Mouse (Mus musculus): Measurements from ENCODE around the gene Rnf212b. TPM values are rescaled to one million over a fixed set of nuclear protein-coding genes. Genes with fewer than 3 reads are reported as not detected.

Rnf212b gene
- polyA plus RNA-seq, 1 experiment from 2014 or later, result not detected

DNA sequence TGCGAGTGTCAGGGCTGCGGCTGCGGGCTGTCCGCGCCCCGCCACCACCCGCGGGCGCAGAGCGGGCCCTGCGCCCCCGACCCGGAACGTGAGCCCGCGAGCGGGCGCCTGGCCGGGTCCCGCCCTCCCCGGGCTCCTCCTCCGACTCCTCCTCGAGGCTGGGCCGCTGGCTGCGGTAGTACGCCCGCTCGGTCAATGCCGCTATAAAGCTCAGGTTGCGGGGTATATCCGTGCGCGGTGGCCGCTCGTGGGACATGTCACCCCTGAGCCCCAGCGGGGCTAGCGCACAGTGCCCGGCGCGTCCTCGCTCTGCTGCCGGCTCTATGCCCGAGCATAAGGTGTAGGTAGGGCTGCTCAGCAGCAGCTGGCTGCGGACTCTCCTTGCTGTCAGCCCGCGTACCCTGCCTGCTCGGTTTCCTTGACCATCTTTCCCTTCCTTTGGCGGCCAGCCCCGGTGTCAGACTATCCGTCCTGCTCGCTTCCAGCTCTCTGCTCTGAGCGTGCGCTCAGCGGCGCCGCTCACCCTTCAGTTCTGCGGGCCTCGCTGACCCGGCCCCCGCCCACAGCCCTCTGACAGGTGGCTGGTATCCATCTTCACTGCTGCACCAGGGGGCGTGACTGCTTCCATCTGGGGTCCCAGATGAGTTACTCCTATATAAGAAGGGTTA is 63.2 kb downstream of the Rnf212b start, which contains the start of gene Ppp1r3e:
Ppp1r3e (minus strand) TSS at position 503 of the 668 bp plus-strand sequence.
- H3K27ac ChIP-seq (replicated peaks), result peak within 1 kb of the TSS; percentile 97
- no peaks in the 10 kb centered on the region for H3K27me3 ChIP-seq
- under 1% methylated on average over 47 of the region's 61 CpGs for WGBS
- peaks cover 20% of the 10 kb centered on the region for H3K4me1 ChIP-seq (replicated peaks)
- peak; percentile 85 for ATAC-seq (ENCODE audit: low FRiP score, low read depth)
- peak within 1 kb of the TSS; percentile 96 for H3K9ac ChIP-seq
- peak within 1 kb of the TSS; percentile 81 for H3K4me3 ChIP-seq
- no peaks in the 10 kb centered on the region for H3K9me3 ChIP-seq
- no peaks in the 10 kb centered on the region for H3K36me3 ChIP-seq
- peak within 1 kb of the TSS; percentile 97 for H3K4me2 ChIP-seq

DNA sequence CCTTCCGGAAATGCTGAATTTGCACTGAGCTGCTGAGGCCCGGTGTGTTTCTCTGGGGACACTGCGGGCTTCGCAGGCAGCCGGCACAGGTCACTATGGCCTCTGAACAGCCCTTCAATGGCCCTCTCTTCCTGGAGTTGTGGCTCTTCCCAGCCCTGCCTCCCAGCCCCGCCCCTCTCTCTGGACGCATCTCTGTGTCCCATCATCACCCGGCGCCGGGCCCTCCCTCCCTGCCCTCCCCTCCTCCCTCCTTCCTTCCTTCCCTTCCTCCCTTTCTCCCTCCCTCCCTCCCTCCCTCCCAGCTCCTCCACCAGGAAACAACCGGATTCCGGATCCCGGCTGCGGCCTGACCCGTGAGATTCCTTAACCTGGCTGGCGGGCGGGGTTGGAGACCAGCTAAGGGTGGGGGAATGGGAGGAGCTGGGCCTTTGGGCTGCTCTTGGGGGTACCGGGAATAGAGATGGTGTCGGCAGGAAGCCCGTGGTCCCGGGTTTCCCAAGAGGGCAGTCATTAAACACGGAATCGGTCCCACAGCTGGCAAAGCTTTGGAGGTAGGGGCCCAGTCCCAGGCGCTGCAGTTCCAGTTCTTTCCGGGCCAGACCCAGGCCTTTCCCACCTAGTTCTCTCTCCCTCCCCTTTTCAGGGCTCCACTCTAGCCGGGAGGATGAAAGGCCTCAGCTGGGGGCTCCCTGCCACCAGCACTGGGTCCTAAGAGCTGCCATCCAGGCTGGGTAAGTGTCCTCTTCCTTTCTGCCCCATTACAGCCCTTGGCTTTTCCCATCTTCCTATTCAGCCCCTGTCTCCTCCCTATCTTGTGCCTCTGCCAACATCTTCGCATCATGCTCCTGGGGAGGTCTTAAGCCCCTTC is 69.4 kb downstream of the Rnf212b start, which contains the start of the genes Bcl2l2 and Gm20521:
Bcl2l2 (plus strand) TSS at position 224 of the 868 bp plus-strand sequence.
Gm20521 (plus strand) TSS at position 288 of the 868 bp plus-strand sequence.
- Histone ChIP-seq H3K36me3 (0 out of 2 replicates have a peak, but pooled peaks cover 5% of the 10 kb centered on the region), H3K4me2 (peak within 1 kb of the TSS; percentile 63), H3K9me3 (no peaks in the 10 kb centered on the region), H3K27ac (replicated peaks) (peak within 1 kb of the TSS; percentile 79), H3K27me3 (no peaks in the 10 kb centered on the region), H3K4me3 (peak within 1 kb of the TSS; percentile 57), H3K9ac (peak within 1 kb of the TSS; percentile 73), H3K4me1 (replicated peaks) (peaks cover 30% of the 10 kb centered on the region)
- 0% methylated on average over 27 of the region's 27 CpGs for WGBS
- peak; percentile 88 for ATAC-seq (ENCODE audit: low FRiP score, low read depth)

DNA sequence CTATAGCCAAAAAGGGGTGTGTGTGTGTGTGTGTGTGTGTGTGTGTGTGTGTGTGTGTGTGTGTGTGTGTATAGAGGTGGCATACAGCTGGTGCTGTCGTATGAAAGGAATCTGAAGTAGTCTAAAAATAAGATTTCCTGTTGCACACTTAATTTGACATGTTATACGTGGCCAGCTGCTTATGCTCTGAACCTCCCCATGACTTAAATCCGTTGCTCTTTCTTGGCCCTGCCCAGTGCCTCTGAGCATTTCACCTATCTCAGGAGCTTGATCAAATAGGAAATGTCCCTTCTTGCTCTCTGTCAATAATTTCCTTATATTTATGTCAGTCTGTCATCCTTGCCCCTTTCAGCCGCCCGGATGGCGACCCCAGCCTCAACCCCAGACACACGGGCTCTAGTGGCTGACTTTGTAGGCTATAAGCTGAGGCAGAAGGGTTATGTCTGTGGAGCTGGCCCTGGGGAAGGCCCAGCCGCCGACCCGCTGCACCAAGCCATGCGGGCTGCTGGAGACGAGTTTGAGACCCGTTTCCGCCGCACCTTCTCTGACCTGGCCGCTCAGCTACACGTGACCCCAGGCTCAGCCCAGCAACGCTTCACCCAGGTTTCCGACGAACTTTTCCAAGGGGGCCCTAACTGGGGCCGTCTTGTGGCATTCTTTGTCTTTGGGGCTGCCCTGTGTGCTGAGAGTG is 70.2 kb downstream of the Rnf212b start:
- Histone ChIP-seq H3K36me3 (0 out of 2 replicates have a peak, but pooled peaks cover 5% of the 10 kb centered on the region), H3K4me1 (replicated peaks) (peaks cover 30% of the 10 kb centered on the region), H3K9ac (peak overlapping the region; percentile 73), H3K4me3 (peak overlapping the region; percentile 57), H3K9me3 (no peaks in the 10 kb centered on the region), H3K27me3 (no peaks in the 10 kb centered on the region), H3K4me2 (peak overlapping the region; percentile 63), H3K27ac (replicated peaks) (peak overlapping the region; percentile 79)
- 32% methylated on average over 21 of the region's 21 CpGs for WGBS
- ATAC-seq (ENCODE audit: low FRiP score, low read depth), result 0 out of 2 replicates have a peak, but pooled peaks have one; percentile 1

DNA sequence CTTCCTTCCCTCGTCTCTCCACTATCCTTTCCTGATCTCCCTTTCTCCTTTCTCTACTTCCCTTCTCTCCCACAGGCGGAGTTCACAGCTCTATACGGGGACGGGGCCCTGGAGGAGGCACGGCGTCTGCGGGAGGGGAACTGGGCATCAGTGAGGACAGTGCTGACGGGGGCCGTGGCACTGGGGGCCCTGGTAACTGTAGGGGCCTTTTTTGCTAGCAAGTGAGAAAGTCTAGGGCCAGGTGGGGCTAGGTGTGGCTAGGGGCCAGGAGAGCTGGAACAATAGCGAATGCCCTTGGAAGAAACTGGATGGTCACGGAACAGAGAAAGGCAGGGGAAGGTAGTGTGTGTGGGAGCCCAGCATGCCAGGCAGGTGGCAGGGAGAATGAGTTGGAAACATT is 71.4 kb downstream of the Rnf212b start:
- Histone ChIP-seq H3K4me3 (0 out of 2 replicates have a peak overlapping the region, but pooled peaks have one; percentile 57), H3K27ac (replicated peaks) (no peak overlapping the region), H3K9me3 (no peaks in the 10 kb centered on the region), H3K36me3 (0 out of 2 replicates have a peak, but pooled peaks cover 5% of the 10 kb centered on the region), H3K9ac (peak overlapping the region; percentile 73), H3K4me2 (peak overlapping the region; percentile 63; the same call in 1 of the 2 replicates), H3K4me1 (replicated peaks) (peaks cover 30% of the 10 kb centered on the region), H3K27me3 (no peaks in the 10 kb centered on the region)
- WGBS, result 89% methylated on average over 11 of the region's 11 CpGs
- ATAC-seq (ENCODE audit: low FRiP score, low read depth), result no peak

DNA sequence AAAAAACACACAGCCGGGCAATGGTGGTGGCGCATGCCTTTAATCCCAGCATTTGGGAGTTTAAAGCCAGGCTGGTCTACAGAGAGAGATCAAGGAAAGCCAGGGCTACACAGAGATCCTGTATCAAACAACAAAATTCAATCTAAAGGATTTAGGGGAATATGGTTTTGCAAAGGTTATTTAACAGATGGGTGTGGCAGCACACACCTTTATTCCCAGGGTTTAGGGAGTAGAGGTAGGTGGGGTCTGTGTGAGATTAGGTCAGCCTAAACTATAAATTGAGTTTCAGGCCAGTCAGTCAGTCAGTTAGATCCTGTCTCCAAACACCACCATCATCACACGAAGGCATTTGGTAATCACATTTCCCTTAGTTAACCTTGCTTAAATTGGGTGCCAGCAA is 78.3 kb downstream of the Rnf212b start, which contains the start of gene Pabpn1:
Pabpn1 (plus strand) TSS at position 301 of the 400 bp plus-strand sequence.
- Histone ChIP-seq H3K4me1 (replicated peaks) (peaks cover 20% of the 10 kb centered on the region), H3K36me3 (peaks cover 18% of the 10 kb centered on the region), H3K27me3 (no peaks in the 10 kb centered on the region), H3K27ac (replicated peaks) (peak within 1 kb of the TSS; percentile 89), H3K9me3 (no peaks in the 10 kb centered on the region), H3K9ac (peak within 1 kb of the TSS; percentile 34), H3K4me2 (peak within 1 kb of the TSS; percentile 52), H3K4me3 (peak within 1 kb of the TSS; percentile 93)
- WGBS, result 97% methylated on average over 3 of the region's 3 CpGs
- ATAC-seq (ENCODE audit: low FRiP score, low read depth), result no peak

DNA sequence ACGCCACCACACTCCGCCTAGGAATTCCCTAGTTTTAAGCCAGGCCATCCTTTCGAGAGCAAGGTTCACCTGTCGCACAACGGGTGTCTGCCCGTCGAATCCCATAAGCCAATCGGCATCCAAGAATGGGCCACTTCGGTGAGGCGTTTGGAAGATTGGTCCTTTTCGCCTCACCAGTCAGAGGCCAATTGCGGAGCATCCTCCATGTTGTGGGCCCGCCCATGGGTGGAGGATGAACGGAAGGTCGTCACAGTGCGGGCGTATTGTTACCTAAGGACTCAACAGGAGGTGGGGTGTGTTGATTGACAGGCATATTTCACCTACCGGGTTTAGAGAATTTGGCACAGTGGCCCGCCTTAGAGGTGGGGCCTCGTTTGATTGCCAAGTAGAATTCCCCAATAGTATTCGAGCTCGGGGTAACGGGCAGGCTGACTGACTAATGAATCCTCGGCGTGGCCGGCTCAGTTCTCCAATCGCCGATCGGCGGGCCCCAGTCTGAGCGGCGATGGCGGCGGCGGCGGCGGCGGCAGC is 79.8 kb downstream of the Rnf212b start:
- Histone ChIP-seq H3K4me1 (replicated peaks) (peaks cover 20% of the 10 kb centered on the region), H3K9me3 (no peaks in the 10 kb centered on the region), H3K4me2 (peak overlapping the region; percentile 52), H3K27me3 (no peaks in the 10 kb centered on the region), H3K27ac (replicated peaks) (peak overlapping the region; percentile 97), H3K9ac (peak overlapping the region; percentile 99), H3K4me3 (peak overlapping the region; percentile 93), H3K36me3 (peaks cover 25% of the 10 kb centered on the region)
- under 1% methylated on average over 38 of the region's 38 CpGs for WGBS
- ATAC-seq (ENCODE audit: low FRiP score, low read depth), result peak; percentile 98

DNA sequence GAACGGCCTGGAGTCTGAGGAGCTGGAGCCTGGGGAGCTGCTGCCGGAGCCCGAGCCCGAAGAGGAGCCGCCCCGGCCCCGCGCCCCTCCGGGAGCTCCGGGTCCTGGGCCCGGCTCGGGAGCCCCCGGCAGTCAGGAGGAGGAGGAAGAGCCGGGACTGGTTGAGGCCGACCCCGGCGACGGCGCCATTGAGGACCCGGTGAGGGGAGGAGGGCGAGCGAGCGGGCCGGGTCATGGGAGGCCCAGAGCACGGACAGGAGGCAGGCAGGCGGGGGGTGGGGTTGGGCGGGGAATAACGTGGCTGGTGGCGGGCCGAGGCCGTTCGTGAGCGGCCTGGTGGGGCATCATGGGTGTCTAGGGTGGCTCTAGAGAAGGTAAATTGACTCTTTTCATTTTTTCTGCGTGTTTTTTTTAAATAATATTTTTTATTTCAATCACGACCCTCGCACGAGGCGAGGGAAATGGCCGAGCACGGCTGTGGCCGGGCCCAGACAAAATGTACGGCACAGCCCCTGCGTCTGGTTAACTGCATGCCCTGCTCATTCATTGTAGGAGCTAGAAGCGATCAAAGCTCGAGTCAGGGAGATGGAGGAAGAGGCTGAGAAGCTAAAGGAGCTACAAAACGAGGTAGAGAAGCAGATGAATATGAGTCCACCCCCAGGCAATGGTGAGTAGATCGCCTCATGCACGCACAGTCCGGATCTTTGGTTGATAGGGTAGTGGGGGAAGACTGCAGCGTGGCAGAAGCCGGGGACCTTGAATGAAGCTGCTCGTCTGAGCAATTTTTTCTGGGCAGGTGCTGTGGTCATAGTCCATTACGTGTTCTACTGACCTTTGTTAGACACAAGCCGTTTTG is 80.6 kb downstream of the Rnf212b start:
- peaks cover 20% of the 10 kb centered on the region for H3K4me1 ChIP-seq (replicated peaks)
- peaks cover 28% of the 10 kb centered on the region for H3K36me3 ChIP-seq
- under 1% methylated on average over 54 of the region's 54 CpGs for WGBS
- peak overlapping the region; percentile 63 for H3K4me2 ChIP-seq
- H3K27me3 ChIP-seq, result no peaks in the 10 kb centered on the region
- peak overlapping the region; percentile 97 for H3K27ac ChIP-seq (replicated peaks)
- H3K4me3 ChIP-seq, result peak overlapping the region; percentile 93
- H3K9me3 ChIP-seq, result no peaks in the 10 kb centered on the region
- ATAC-seq (ENCODE audit: low FRiP score, low read depth), result peak; percentile 39
- H3K9ac ChIP-seq, result peak overlapping the region; percentile 99

DNA sequence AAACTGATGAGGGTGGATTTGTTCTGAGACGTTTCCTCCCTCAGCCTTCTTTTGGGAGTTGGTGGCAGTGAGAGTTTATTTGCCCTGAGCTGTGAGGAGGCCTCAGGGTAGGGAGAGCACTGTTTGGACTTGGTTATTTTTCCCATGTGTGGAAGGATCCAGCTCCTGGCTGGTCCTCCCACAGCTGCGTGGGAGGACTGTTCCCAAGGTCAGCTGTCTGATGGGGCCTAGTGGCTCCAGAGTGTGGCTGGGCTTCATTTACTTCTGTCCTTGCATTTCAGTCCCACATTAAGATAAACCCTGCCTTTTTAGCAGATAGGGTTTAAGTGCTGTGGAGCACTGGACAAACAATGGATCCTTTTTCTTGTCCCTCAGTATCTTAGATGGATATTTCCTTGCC is 83.5 kb downstream of the Rnf212b start:
- Histone ChIP-seq H3K27me3 (no peaks in the 10 kb centered on the region), H3K36me3 (peaks cover 28% of the 10 kb centered on the region)

DNA sequence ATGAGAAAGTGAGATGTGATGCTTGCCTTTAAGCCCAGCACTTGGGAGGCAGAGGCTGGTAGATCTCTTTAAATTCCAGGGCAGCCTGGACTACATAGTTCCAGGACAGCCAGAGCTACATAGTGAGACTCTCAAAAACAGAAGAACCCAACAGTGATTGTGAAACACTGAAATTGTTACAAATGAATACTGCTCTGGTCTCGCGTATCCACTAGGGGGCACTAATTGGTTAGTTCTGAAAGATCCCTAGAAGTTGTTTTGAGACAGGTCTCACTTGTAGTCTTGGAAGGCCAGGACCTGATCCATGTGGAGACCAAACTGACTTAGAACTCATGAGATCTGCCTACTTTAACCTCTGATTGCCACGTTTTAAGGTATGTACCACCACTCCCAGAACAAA is 86.4 kb downstream of the Rnf212b start:
- Histone ChIP-seq H3K9me3 (no peaks in the 10 kb centered on the region), H3K4me3 (no peak overlapping the region), H3K36me3 (peaks cover 42% of the 10 kb centered on the region), H3K27me3 (no peaks in the 10 kb centered on the region), H3K4me1 (replicated peaks) (peaks cover 13% of the 10 kb centered on the region), H3K9ac (no peak overlapping the region), H3K4me2 (no peak overlapping the region), H3K27ac (replicated peaks) (peak overlapping the region; percentile 49; the same call in 1 of the 2 replicates)
- 0% methylated on average over 3 of the region's 3 CpGs for WGBS
- peak; percentile 42 for ATAC-seq (ENCODE audit: low FRiP score, low read depth)

More for the DNA sequence above, 83.5 kb downstream of the Rnf212b start:
- H3K27ac ChIP-seq (replicated peaks), result no peak overlapping the region
- H3K4me2 ChIP-seq, result no peak overlapping the region
- 70% methylated on average over 2 of the region's 2 CpGs for WGBS
- H3K4me3 ChIP-seq, result no peak overlapping the region
- H3K9me3 ChIP-seq, result no peaks in the 10 kb centered on the region
- H3K9ac ChIP-seq, result no peak overlapping the region
- ATAC-seq (ENCODE audit: low FRiP score, low read depth), result no peak
- H3K4me1 ChIP-seq (replicated peaks), result peaks cover 20% of the 10 kb centered on the region

DNA sequence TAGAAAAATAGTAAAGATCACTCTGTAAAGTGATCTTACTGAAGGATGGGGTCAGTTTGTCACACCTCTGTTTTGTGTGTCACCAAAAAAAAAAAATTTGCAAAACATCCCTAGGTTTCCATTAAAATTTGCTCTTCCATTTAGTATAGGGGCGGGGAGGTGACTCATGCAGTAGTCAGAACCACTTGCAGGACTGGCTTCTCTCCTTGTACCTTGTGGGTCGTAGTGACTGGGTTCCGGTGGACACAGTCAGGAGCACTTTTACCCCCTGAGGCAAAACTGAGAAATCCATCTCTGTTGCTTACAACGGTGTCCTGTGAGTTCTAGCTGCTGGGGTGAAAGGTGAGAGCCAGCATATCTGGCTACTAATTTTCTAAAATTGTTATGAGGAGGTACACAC is 89.7 kb downstream of the Rnf212b start:
- 89% methylated on average over 4 of the region's 4 CpGs for WGBS
- H3K36me3 ChIP-seq, result peaks cover 41% of the 10 kb centered on the region
- no peak for ATAC-seq (ENCODE audit: low FRiP score, low read depth)
- no peak overlapping the region for H3K9ac ChIP-seq
- H3K27ac ChIP-seq (replicated peaks), result no peak overlapping the region
- no peak overlapping the region for H3K4me3 ChIP-seq
- H3K9me3 ChIP-seq, result no peaks in the 10 kb centered on the region
- no peak overlapping the region for H3K4me2 ChIP-seq
- peaks cover 7% of the 10 kb centered on the region; the same call in 1 of the 2 replicates for H3K4me1 ChIP-seq (replicated peaks)
- no peaks in the 10 kb centered on the region for H3K27me3 ChIP-seq

Measured in hindbrain, embryonic 15.5 days (tissue).